Mouse (Mus musculus) layer of hippocampus, adult 2 months (tissue): ENCODE measurements around the gene St6gal1. TPM values are rescaled to one million over a fixed set of nuclear protein-coding genes. Genes with fewer than 3 reads are reported as not detected.
"Not testable (repeated sequence)": the region's sequence is repeated elsewhere in the genome, so short reads cannot be mapped to it uniquely, and the experiment has no call there.

Source experiments
- DNase-seq, 2 experiments: peaks; one replicate each; pipeline ENCODE4 v3.0.0; 2022; ENCODE audit warnings: low spot score in 2 of 2
- H3K27ac ChIP-seq: fragments of 200-600 bp; 2 replicates; pipeline ENCODE4 v1.8.1; 2022
- H3K4me3 ChIP-seq: fragments of 200-600 bp; 2 replicates; pipeline ENCODE4 v1.8.1; 2022; ENCODE audit warnings: mild to moderate bottlenecking
- CTCF ChIP-seq: fragments of 200-600 bp; conservative IDR thresholded peaks from 2 replicates; pipeline ENCODE4 v1.8.1; 2022; ENCODE audit warnings: antibody characterized with exemption, mild to moderate bottlenecking, moderate library complexity
- long read RNA-seq, 2 experiments: library from polyadenylated mRNA; stranded (forward); transcript quantifications; one replicate each; pipeline ENCODE4 v2.0.0; 2021; ENCODE audit warnings: borderline mapping rate in 2 of 2
- total RNA-seq, 2 experiments: library from RNA; stranded (reverse); gene quantifications; 2 replicates each; pipeline ENCODE4 v1.2.3; 2021

The St6gal1 gene
- 10 to 100 TPM; 15.2 to 17.3 TPM for total RNA-seq
- long read RNA-seq, experiment 1, full-length matches to known transcripts = 4 of 8 reads
- long read RNA-seq, experiment 1, partial matches to known transcripts = 2 of 8 reads
- long read RNA-seq, experiment 1, other reads (novel, unspliced or antisense) = 2 of 8 reads
- long read RNA-seq, experiment 2, full-length matches to known transcripts = 6 of 8 reads
- long read RNA-seq, experiment 2, partial matches to known transcripts = 0 of 8 reads
- long read RNA-seq, experiment 2, other reads (novel, unspliced or antisense) = 2 of 8 reads

- peak within 1 kb of the TSS; percentile 87 for H3K4me3 ChIP-seq
- peak within 1 kb of the TSS; percentile 95 for H3K27ac ChIP-seq
- TF ChIP-seq CTCF = peak; percentile 80
Measured at GRCm38 (mm10) chr16:23224671-23225068, at the start of gene St6gal1. TSS of gene St6gal1 (plus strand) at chr16:23224740.

GRCm38 (mm10) chr16:23174855-23175254 is 49.7 kb upstream of the St6gal1 start:
- TF ChIP-seq CTCF = no peak
- no peak for DNase-seq
- H3K27ac ChIP-seq = no peak overlapping the region
- H3K4me3 ChIP-seq = no peak overlapping the region

More at GRCm38 (mm10) chr16:23224671-23225068, at the start of gene St6gal1:
- DNase-seq = peak; percentile 63 to 67

DNA sequence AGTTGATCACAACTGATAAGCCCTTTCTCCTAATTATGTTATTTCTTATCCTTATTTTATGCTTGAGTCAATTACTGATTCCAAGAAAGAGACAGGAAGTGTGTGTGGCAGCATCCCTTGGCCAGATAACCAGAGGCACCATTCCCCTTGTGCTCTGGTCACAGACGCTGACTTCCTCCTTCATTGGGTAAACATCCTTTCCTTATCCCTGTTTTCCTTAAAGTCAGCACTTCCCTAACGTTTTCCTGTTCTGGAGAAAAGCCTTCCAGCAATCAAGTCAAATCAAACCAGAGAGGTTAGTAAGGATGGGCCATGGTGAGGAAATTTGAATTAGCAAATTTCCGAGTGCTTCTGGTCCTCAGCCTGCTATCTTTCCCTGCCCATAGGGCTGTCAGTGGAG is 48.6 kb upstream of the St6gal1 start:
- Histone ChIP-seq H3K27ac (no peak overlapping the region), H3K4me3 (no peak overlapping the region)
- TF ChIP-seq CTCF = no peak
- no peak for DNase-seq

GRCm38 (mm10) chr16:23177856-23178255 is 46.7 kb upstream of the St6gal1 start:
- Histone ChIP-seq H3K27ac (no peak overlapping the region), H3K4me3 (no peak overlapping the region)
- no peak for DNase-seq

GRCm38 (mm10) chr16:23178796-23179195 is 45.7 kb upstream of the St6gal1 start:
- DNase-seq = no peak
- H3K4me3 ChIP-seq = no peak overlapping the region
- H3K27ac ChIP-seq = no peak overlapping the region
- no peak for TF ChIP-seq CTCF

More at GRCm38 (mm10) chr16:23177856-23178255, 46.7 kb upstream of the St6gal1 start:
- no peak for TF ChIP-seq CTCF

DNA sequence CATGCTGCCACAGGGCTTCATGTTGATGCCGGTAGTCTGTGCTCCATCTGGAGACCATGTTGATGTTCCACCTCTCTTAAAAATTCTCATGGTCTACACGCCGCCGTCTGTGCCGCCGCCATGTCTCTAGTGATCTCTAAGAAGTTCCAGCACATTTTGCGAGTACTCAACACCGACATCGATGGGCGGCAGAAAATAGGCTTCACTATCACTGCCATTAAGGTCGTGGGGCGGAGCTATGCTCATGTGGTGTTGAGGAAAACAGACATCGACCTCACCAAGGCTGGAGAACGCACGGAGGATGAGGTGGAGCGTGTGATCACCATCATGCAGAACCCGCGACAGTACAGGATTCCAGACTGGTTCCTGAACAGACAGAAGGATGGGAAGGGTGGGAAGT is 45.1 kb upstream of the St6gal1 start:
- not testable (repeated sequence) for H3K4me3 ChIP-seq, DNase-seq, H3K27ac ChIP-seq

DNA sequence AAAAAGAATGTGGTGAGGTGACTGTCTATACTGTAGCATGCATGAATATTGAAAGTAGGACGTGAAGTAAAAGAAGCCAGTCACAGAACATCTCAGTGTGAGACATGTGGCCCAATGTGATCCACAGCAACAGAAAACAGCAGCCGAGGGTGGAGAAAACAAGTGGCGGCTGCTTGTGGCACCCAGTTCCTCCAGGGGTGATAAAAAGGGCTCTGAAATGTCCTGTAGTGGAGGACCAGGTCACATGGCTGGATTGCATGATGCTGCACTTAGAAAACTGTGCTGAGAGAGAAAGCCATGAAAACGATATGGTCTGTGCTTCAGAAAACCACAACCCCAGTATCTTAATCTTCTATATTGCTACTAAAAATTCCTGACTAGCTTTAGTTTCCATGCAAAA is 43.5 kb upstream of the St6gal1 start:
- Histone ChIP-seq H3K27ac (peak overlapping the region; percentile 44; the same call in 1 of the 2 replicates), H3K4me3 (no peak overlapping the region)
- no peak for TF ChIP-seq CTCF
- DNase-seq = peak in 1 of 2 experiments; percentile 4

- Histone ChIP-seq H3K4me3 (no peak overlapping the region), H3K27ac (peak overlapping the region; percentile 44; the same call in 1 of the 2 replicates)
- DNase-seq = no peak
- TF ChIP-seq CTCF = no peak
Measured at GRCm38 (mm10) chr16:23181487-23181886, 43.1 kb upstream of the St6gal1 start.

DNA sequence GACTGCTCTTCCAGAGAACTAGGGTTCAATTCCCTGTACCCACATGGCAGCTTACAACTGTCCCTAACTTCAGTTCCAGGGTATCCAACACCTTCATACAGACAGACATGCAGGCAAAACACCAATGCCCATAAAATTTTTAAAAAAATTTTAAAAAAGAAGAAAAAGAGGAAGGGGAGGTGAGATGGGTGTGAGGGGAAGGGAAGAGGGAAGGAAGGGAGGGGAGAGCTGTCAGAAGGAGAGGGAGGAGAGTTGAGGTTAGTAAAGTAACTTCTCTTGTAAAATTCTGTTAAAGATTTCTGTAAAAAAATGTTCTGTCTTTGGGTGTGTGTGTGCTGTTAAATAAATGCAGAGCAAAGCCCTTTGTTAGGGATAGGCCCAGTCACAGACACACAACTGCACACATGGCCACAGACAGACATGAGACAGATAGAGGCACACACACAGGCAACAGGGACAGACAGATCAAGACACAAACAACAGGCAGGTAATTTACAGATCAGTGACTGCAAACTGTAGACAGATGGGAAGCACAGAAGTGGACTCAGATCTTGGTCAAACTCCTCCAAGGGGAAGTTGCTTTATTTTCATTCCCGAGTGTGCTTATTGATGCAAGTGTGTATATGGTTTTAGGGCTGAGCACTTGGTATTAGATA is 42.5 kb upstream of the St6gal1 start:
- Histone ChIP-seq H3K27ac (peak overlapping the region; percentile 44; the same call in 1 of the 2 replicates), H3K4me3 (no peak overlapping the region)
- no peak for TF ChIP-seq CTCF
- no peak for DNase-seq

- DNase-seq = no peak
- no peak for TF ChIP-seq CTCF
- no peak overlapping the region for H3K4me3 ChIP-seq
- no peak overlapping the region for H3K27ac ChIP-seq
Measured at GRCm38 (mm10) chr16:23185824-23186223, 38.7 kb upstream of the St6gal1 start.

DNA sequence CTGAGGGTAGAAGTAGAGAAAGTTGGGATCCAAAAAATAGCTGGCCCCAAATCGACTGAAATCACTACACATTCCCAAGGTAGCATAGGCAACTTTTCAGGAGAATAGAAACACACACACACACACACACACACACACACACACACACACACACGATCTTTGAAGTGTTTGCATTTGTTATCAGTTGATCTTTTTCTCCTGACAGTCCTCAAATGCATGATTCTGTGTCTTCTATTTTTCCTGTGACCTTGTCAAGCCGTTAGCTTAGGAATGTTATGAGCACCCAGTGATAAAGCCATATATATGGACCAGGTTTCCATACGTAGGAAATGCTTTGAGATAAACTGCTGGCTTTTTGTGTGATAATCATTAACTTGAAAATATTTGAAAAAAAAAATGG is 38.1 kb upstream of the St6gal1 start:
- DNase-seq = no peak
- TF ChIP-seq CTCF = no peak
- Histone ChIP-seq H3K27ac (no peak overlapping the region), H3K4me3 (no peak overlapping the region)

DNA sequence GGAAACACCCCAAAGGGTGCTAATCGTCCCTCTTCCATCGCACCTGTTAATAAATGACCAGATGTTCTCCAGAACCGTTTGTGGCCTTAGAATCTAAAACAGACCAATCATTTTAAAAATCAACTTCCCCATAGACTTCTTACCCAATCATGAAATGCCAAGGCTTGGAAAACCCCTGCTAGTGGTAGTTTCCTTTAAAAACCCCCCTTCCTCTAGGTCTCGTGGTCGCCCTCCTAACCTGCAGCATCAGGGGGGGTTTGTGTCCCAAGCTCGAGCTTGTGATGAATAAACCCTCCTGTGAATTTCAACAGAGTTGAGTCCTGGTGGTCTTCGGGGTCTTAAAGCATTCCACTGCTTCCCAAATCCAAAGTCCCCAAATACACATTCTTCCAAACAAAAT is 36.6 kb upstream of the St6gal1 start:
- no peak overlapping the region for H3K27ac ChIP-seq
- H3K4me3 ChIP-seq = no peak overlapping the region
- no peak for TF ChIP-seq CTCF
- DNase-seq = no peak

DNA sequence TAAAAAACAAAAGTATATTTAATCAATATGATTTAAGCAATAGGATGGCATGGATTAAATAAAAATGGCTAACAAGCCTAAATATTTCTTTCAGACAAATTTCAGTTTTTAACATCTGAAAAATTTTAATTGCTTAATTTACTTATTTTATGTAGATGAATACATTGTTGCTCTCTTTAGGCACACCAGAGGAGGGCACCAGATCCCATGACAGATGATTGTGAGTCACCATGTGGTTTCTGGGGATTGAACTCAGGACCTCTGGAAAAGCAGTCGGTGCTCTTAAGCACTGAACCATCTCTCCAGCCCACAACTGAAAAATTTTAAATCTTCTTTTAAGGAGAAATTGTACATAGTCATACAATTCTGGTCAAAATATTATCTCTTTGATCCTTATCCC is 34.9 kb upstream of the St6gal1 start:
- no peak overlapping the region for H3K4me3 ChIP-seq
- no peak for DNase-seq
- peak; percentile 53 for TF ChIP-seq CTCF
- H3K27ac ChIP-seq = no peak overlapping the region
